Mouse (Mus musculus) kidney, embryonic 15.5 days (tissue): ENCODE measurements around the gene Pheta1. TPM values are rescaled to one million over a fixed set of nuclear protein-coding genes. Genes with fewer than 3 reads are reported as not detected.

Experiments used
- ATAC-seq: fragments of 200-750 bp; cut with Nextera tagmentation; replicated peaks from 2 replicates; pipeline ENCODE4 v1.8.0; 2017; ENCODE audit warnings: moderate TSS enrichment; ENCODE audit not compliant: low FRiP score
- H3K27ac ChIP-seq: fragments of 300-500 bp; sonication (generic); 2 replicates; pipeline ENCODE4 v1.5.1; 2015; ENCODE audit warnings: mild to moderate bottlenecking, inconsistent platforms
- H3K27me3 ChIP-seq: fragments of 300-500 bp; sonication (generic); 2 replicates; pipeline ENCODE4 v1.6.1; 2015; ENCODE audit warnings: inconsistent platforms
- H3K36me3 ChIP-seq: fragments of 300-500 bp; sonication (generic); 2 replicates; pipeline ENCODE4 v1.6.1; 2015; ENCODE audit warnings: inconsistent platforms
- H3K4me1 ChIP-seq: fragments of 300-500 bp; sonication (generic); 2 replicates; pipeline ENCODE4 v1.6.1; 2015; ENCODE audit warnings: inconsistent platforms
- H3K4me2 ChIP-seq: fragments of 300-500 bp; sonication (generic); 2 replicates; pipeline ENCODE4 v1.6.1; 2015; ENCODE audit warnings: moderate library complexity, mild to moderate bottlenecking, inconsistent platforms
- H3K4me3 ChIP-seq: fragments of 300-500 bp; sonication (generic); replicated peaks from 2 replicates; pipeline ENCODE4 v1.5.1; 2015; ENCODE audit warnings: mild to moderate bottlenecking, inconsistent platforms
- H3K9ac ChIP-seq: fragments of 300-500 bp; sonication (generic); 2 replicates; pipeline ENCODE4 v1.6.1; 2015; ENCODE audit warnings: mild to moderate bottlenecking, inconsistent platforms
- H3K9me3 ChIP-seq: fragments of 300-500 bp; sonication (generic); replicated peaks from 2 replicates; pipeline ENCODE4 v1.6.1; 2016; ENCODE audit warnings: inconsistent platforms
- WGBS: fragments of 180-500 bp; shearing (Covaris S2); methylation state at CpG from one replicate; pipeline ENCODE4 v1.1.7; 2015; ENCODE audit warnings: mixed read lengths; 5-methylcytosine and 5-hydroxymethylcytosine counted together
- microRNA-seq: library from miRNA; unstranded; fragments of <30 nt; microRNA quantifications from one replicate; pipeline ENCODE4, GENCODE M21; 2016
- polyA plus RNA-seq: library from polyadenylated mRNA; unstranded; fragments of >200 nt; fragmentation: Nextera tagmentation; extraction: Ambion mirVana; gene quantifications from 2 replicates; pipeline ENCODE4 v1.2.1, GENCODE M21; 2015

Gene Pheta1
- polyA plus RNA-seq, 1 experiment from 2014 or later: 29.0 TPM

DNA sequence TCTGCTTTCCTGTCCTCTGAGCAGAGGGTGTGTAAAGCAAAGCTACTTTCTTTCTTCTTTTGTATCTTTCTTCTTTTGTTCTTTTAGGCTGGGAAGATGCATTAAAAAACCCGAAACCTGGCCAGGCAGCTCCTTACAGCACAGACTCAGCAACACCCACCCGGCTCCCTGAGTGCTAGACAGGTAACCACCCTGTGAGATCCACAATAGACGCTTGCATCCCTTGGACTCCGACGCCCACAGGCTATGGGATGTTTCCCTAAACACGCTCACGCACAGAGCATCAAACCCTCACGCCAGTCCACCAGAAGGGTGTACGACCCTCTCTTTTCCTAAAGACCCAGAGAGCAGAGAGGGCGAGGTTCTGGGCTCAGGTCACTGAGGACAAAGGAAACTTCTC is 45.9 kb downstream of the Pheta1 start:
- H3K36me3 ChIP-seq: no peaks in the 10 kb centered on the region
- WGBS: 63% methylated on average over 10 of the region's 10 CpGs
- no peak overlapping the region for H3K4me2 ChIP-seq
- H3K27ac ChIP-seq: no peak overlapping the region
- no peak overlapping the region for H3K9ac ChIP-seq
- no peak overlapping the region for H3K4me3 ChIP-seq
- peaks cover 25% of the 10 kb centered on the region for H3K4me1 ChIP-seq
- peaks cover 11% of the 10 kb centered on the region; the same call in 1 of the 2 replicates for H3K27me3 ChIP-seq
- no peaks in the 10 kb centered on the region for H3K9me3 ChIP-seq
- no peak for ATAC-seq

DNA sequence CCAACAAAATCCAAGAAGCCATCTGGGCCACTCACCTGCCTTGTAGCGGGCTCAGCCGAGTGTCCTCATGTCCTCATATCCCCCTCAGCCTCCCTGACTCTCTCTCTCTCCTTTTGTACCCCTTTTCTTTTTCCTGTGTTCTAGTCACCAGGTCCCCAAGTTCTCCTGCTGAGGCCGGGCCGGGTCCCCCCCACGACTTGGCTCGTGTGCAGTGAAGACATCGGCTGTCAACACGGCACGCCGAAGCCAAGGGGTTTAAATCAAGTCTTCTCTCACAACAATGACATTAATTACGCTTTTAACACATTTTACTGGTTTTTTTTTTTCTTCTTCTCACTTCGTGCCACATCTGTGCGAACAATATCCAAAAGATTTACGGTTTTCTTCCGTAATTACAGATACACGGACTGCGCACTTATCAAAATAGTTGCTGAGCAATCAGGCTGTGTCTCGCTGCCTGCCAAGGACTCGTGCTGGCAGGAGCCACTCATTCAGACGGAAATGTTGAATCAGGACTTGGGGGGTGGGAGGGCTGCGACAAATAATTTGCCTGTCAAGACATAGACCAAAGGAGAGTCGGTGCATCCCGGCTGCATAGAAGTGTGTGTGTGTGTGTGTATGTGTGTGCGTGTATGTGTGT is 46.5 kb downstream of the Pheta1 start:
- Histone ChIP-seq H3K4me3 (no peak overlapping the region), H3K27ac (no peak overlapping the region), H3K4me1 (peaks cover 19% of the 10 kb centered on the region), H3K9me3 (no peaks in the 10 kb centered on the region), H3K4me2 (peak overlapping the region; percentile 23; the same call in 1 of the 2 replicates), H3K9ac (no peak overlapping the region), H3K27me3 (peaks cover 11% of the 10 kb centered on the region; the same call in 1 of the 2 replicates), H3K36me3 (no peaks in the 10 kb centered on the region)
- no peak for ATAC-seq
- 27% methylated on average over 24 of the region's 24 CpGs for WGBS

DNA sequence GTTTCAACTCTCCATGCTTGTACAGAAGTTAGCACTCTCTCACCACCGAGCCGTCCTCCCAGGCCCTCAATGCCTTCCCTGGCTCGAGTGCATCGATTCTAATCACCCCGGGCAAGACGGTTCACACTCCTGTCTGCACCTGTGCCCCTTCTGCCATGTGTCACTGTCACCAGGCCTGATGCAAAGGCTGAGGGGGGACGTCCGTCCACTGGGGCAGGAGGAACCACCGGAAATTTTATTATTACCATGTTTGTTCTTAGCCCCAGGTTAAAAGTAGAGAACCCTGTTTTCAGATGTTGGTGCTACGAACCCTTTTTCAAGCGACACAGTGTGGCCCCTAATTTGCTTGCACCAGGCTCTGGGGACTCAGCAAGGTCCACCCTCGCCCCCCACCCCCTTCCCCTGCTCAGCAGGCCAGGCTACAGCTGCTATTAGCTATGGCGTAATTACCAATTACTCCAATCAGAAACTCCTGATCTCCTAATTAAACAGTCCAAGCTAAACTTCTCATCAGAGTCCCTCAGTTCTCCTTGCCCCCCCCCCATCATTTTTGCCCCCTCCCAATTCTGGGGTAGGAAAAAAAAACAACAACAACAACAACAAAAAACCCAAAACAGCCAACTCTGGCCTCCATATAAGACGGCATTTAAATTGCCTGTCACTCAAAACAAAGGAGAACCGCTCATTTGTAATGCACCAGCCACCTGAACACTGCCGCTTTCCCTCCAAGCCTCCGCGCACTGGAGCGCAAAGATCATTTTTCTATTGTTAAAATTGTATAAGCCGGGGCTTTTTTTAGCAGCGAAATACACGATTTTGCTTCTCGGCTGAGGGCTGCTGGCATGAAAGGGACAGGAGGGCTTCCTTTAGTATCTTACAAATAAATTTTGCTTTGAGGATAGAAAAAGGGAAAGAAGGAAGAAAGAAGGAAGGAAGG is 54.3 kb downstream of the Pheta1 start:
- Histone ChIP-seq H3K36me3 (no peaks in the 10 kb centered on the region), H3K4me2 (no peak overlapping the region), H3K9ac (no peak overlapping the region), H3K27ac (no peak overlapping the region), H3K4me1 (no peaks in the 10 kb centered on the region), H3K27me3 (no peaks in the 10 kb centered on the region), H3K9me3 (no peaks in the 10 kb centered on the region), H3K4me3 (no peak overlapping the region)
- ATAC-seq: no peak
- WGBS: 57% methylated on average over 23 of the region's 23 CpGs

Small RNA genes within 50 kb of the gene (microRNA-seq; reads per million reads assigned to microRNA genes)
- 0.44 reads per million for gene Mir7031

Other genes with a start within 250 kb of the Pheta1 start
- 2.8 and 3.0 TPM in 2 replicates for gene Acad12, start 230.0 kb upstream of the Pheta1 start, polyA plus RNA-seq
- 3.1 and 3.6 TPM in 2 replicates for gene Acad10, start 188.5 kb upstream of the Pheta1 start, polyA plus RNA-seq
- gene Brap, start 188.4 kb upstream of the Pheta1 start, polyA plus RNA-seq: 35.0 and 36.1 TPM in 2 replicates
- 50.1 and 54.9 TPM in 2 replicates for gene Atxn2, start 137.6 kb upstream of the Pheta1 start, polyA plus RNA-seq
- 18.6 and 19.4 TPM in 2 replicates for gene Sh2b3, start 11.3 kb upstream of the Pheta1 start, polyA plus RNA-seq
- gene Cux2, start 201.1 kb downstream of the Pheta1 start, polyA plus RNA-seq: 8.7 and 9.9 TPM in 2 replicates